Mouse (Mus musculus): ENCODE measurements around the gene Tmbim6.

- TF ChIP-seq MYOG (IDR thresholded peaks at IDR 0.05; ENCODE audit: control insufficient read depth, extremely low read depth, insufficient read length), result no peak
- TF ChIP-seq CTCF (IDR thresholded peaks at IDR 0.05; ENCODE audit: control insufficient read depth, insufficient read depth, insufficient read length), result no peak
- no peak for TF ChIP-seq MAX (IDR thresholded peaks at IDR 0.05)
- TF ChIP-seq USF1 (IDR thresholded peaks at IDR 0.05; ENCODE audit: low read depth), result no peak
These were observed 14.4 kb downstream of the Tmbim6 start for GRCm38 (mm10) chr15:99406986-99407570.
